Mouse (Mus musculus) gastrocnemius, adult 2 months (tissue): ENCODE data around the gene Evl. TPM values are rescaled to one million over a fixed set of nuclear protein-coding genes. Genes with fewer than 3 reads are reported as not detected.
A peak's percentile ranks its signal among the peaks of the same experiment; 100 is the strongest.

ENCODE experiments used
- DNase-seq: peaks from one replicate; pipeline ENCODE4 v3.0.0; 2022
- H3K27ac ChIP-seq: fragments of 200-600 bp; 2 replicates; pipeline ENCODE4 v1.8.1; 2022; ENCODE audit warnings: mild to moderate bottlenecking
- H3K4me3 ChIP-seq: fragments of 200-600 bp; 2 replicates; pipeline ENCODE4 v1.8.1; 2022; ENCODE audit warnings: mild to moderate bottlenecking, moderate library complexity
- CTCF ChIP-seq: fragments of 200-600 bp; IDR thresholded peaks from 2 replicates; pipeline ENCODE4 v1.8.1; 2022; ENCODE audit warnings: antibody characterized with exemption, mild to moderate bottlenecking, moderate library complexity
- intact Hi-C: fragments of 180-260 bp; cut with DNase I; formaldehyde crosslinking; loops from one replicate; pipeline ENCODE4 v1.15.1; 2025
- microRNA-seq: library from miRNA; unstranded; fragments of <30 nt; microRNA quantifications from one replicate; pipeline ENCODE4 v1.2.0, GENCODE M21; 2021
- total RNA-seq, 2 experiments: library from RNA; stranded (reverse); gene quantifications; 2 replicates each; pipeline ENCODE4 v1.2.3; 2021

The Evl gene
- total RNA-seq, 2 experiments from 2014 or later, result 10.0 to 17.7 TPM

DNA sequence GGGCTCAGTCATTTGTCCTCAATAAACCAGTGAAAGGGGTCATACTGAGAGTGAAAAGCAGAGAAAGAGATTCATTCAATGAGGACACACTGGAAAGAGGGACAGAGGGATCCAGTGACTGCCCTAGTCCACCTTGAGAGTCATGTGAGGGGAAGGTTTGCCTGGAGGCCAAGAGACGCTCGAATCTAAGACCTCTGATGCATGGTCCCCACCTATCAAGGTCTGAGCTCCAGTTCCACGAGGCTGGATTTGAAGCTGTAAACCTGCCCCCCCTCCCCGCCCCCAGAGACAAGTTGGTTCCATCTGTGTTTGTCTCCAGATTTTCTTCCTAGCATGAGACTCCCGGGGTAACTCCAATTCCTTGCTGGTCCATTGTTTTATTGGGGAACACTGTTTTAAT, 161.3 kb downstream of the Evl start:
- Histone ChIP-seq H3K4me3 (no peak overlapping the region), H3K27ac (no peak overlapping the region)
- intact Hi-C loops, result no loop called here
- no peak for TF ChIP-seq CTCF
- no peak for DNase-seq

DNA sequence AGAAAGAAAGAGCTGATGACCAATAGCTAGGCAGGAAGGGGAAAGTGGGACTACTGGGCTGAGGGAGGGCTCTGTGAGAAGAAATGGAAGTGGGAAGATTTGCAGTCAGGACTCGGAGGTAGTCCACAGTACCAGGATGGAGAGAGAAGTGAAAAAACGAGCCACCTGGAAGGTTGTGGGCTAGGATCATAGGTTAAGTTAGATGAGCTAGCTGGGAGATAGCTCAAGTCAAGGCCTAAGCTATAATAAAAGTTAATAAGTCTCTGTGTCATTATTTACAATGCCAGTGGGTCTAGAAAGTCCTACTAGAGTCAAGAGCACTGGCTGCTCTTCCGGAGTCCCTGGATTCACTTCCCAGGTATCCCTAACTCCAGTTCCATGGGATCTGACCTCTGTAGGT, 164.0 kb downstream of the Evl start:
- intact Hi-C loops, result no loop called here
- Histone ChIP-seq H3K4me3 (no peak overlapping the region), H3K27ac (no peak overlapping the region)
- no peak for DNase-seq
- no peak for TF ChIP-seq CTCF

DNA sequence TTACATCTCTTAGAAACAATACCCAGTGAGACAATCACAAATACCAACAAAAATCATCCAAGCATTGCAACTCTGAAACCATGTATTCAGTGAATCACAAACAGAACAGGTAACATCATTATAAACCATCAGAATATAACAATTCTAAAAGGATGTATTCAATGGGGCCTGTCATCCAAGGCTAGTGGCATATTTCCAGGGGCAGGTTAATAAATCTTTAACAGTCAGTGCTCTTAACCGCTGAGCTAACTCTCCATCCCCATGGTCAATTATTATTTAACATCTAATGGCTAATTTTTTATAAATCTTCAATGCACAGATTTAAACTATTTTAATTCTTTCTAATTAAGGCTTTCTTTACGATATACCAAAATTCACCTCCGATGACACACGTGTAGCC, 167.9 kb downstream of the Evl start:
- H3K27ac ChIP-seq, result no peak overlapping the region
- no peak for TF ChIP-seq CTCF
- no peak overlapping the region for H3K4me3 ChIP-seq
- no peak for DNase-seq
- intact Hi-C loops, result no loop called here

GRCm38 (mm10) chr12:108723841-108724240, 169.3 kb downstream of the Evl start:
- intact Hi-C loops, result no loop called here
- Histone ChIP-seq H3K4me3 (no peak overlapping the region), H3K27ac (no peak overlapping the region)
- DNase-seq, result no peak
- TF ChIP-seq CTCF, result no peak

DNA sequence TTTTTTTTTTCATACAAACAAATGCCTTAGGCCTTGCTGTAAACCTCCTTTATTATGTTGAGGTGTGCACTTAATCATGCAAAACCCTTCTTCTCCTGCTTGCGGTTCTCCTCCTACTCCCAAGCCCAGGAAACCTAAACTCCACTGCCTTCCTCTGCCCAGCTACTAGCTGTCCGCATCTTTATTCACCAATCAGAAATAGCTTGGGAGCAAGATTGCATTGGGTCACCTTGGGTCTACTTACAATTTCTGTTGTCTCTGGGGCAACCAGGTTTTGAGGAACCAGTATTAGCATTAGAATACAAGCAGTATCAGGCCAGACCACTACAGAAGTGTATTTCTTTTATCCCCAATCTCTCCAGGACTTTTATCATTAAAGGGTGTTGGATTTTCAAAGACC, 179.9 kb downstream of the Evl start:
- no peak for TF ChIP-seq CTCF
- H3K27ac ChIP-seq, result no peak overlapping the region
- intact Hi-C loops, result no loop called here
- no peak overlapping the region for H3K4me3 ChIP-seq
- no peak for DNase-seq

GRCm38 (mm10) chr12:108737838-108738237, 183.3 kb downstream of the Evl start:
- no peak overlapping the region for H3K27ac ChIP-seq
- no peak for TF ChIP-seq CTCF
- no peak for DNase-seq
- no peak overlapping the region for H3K4me3 ChIP-seq
- intact Hi-C loops, result no loop called here

Small RNA genes within 50 kb of the gene (microRNA-seq; reads per million reads assigned to microRNA genes)
- not detected for gene Gm23872
- gene Mir342, result 685 reads per million, percentile 71 among the genes with 10 or more reads in this experiment

Other genes with a start within 250 kb of the Evl start
- 1 to 10 TPM in 1 of 2 experiments, under 1 TPM in 1; 0.66 to 1.1 TPM for gene Hhipl1, start 248.4 kb upstream of the Evl start, total RNA-seq
- gene Cyp46a1, start 220.3 kb upstream of the Evl start, total RNA-seq, result under 1 TPM; 0.10 to 0.25 TPM
- gene Eml1, start 183.8 kb upstream of the Evl start, total RNA-seq, result 100 to 1,000 TPM in 1 of 2 experiments, 10 to 100 TPM in 1; 93.4 to 111 TPM
- not detected for gene Degs2, start 147.6 kb downstream of the Evl start, total RNA-seq
- 10 to 100 TPM; 33.4 to 35.6 TPM for gene Yy1, start 238.3 kb downstream of the Evl start, total RNA-seq